Mouse (Mus musculus) spleen, postnatal 0 days (tissue): ENCODE results near the gene Pilra. TPM values are rescaled to one million over a fixed set of nuclear protein-coding genes. Genes with fewer than 3 reads are reported as not detected.

Experiments used
- polyA plus RNA-seq: library from polyadenylated mRNA; unstranded; fragments of >200 nt; fragmentation: Nextera tagmentation; extraction: Ambion mirVana; gene quantifications from 2 replicates; pipeline ENCODE4 v1.2.1, GENCODE M21; 2015

The Pilra gene
- 16.8 and 27.1 TPM in 2 replicates for polyA plus RNA-seq

DNA sequence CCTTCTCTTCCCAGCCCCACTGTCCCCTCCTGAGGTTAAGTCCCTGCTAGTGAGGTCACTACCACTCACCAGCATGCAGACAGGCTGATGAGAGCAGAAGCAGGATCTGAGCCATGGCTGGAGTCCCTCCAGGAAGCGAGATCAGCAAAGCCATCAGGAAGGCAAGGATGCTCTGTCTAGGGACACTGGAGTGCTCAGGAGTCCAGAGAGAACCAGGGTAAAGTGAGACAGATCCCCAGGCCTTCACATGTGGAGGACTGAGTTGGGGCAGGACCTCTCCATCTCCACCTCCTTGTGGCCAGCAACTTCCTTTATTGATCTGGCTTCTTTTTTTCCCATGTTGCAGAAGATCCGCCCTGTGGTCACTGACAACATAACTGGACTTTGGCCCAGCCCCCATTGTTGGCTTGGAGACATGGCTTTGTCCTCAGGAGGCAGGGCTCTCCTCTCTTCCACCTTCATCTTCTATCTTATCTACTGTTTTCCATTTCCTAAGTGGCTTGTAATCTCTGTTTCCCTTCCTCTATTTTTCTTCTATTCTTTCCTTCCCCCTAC, at the start of gene Pilra:
TSS of gene Pilra (minus strand) at position 316 of the 555 bp plus-strand sequence.

DNA sequence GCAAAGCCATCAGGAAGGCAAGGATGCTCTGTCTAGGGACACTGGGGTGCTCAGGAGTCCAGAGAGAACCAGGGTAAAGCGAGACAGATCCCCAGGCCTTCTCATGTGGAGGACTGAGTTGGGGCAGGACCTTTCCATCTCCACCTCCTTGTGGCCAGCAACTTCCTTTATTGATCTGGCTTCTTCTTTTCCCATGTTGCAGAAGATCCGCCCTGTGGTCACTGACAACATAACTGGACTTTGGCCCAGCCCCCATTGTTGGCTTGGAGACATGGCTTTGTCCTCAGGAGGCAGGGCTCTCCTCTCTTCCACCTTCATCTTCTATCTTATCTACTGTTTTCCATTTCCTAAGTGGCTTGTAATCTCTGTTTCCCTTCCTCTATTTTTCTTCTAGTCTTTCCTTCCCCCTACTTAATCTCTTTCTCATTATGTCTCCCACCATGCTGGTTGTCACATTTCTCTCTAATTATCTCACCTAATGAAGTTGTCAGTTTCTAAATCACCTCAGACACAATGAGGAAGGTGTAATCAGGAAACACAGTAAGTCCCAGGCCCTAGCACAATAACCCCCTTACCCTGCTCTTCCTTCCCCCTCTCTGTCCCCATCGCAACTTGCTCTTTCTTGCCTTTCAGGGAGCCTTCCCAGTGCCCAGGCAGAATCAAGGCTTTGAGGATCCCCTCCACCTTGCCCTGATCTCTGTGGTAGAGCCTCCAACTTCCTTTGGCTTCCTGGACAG, 35.7 kb upstream of the Pilra start, which contains the start of gene Pilrb2:
TSS of gene Pilrb2 (minus strand) at position 172 of the 737 bp plus-strand sequence.

DNA sequence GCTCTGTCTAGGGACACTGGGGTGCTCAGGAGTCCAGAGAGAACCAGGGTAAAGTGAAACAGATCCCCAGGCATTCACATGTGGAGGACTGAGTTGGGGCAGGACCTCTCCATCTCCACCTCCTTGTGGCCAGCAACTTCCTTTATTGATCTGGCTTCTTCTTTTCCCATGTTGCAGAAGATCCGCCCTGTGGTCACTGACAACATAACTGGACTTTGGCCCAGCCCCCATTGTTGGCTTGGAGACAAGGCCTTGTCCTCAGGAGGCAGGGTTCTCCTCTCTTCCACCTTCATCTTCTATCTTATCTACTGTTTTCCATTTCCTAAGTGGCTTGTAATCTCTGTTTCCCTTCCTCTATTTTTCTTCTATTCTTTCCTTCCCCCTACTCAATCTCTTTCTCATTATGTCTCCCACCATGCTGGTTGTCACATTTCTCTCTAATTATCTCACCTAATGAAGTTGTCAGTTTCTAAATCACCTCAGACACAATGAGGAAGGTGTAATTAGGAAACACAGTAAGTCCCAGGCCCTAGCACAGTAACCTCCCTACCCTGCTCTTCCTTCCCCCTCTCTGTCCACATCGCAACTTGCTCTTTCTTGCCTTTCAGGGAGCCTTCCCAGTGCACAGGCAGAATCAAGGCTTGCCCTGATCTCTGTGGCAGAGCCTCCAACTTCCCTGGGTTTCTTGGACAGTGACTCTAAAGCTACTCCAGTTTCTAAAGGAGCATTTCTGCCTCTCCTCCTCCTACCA, 22.1 kb upstream of the Pilra start, which contains the start of gene Pilrb1:
TSS of gene Pilrb1 (minus strand) at position 147 of the 751 bp plus-strand sequence.

GRCm38 (mm10) chr5:137787151-137787928, 48.7 kb downstream of the Pilra start, which contains the start of the genes Mepce and Zcwpw1:
Gene Mepce, minus strand, starts transcription at chr5:137787655.
Gene Zcwpw1, plus strand, starts transcription at chr5:137787798.

GRCm38 (mm10) chr5:137778635-137779034, 57.4 kb downstream of the Pilra start, which contains the start of gene Ppp1r35:
Gene Ppp1r35, plus strand, starts transcription at chr5:137778849.

Other genes with a start within 250 kb of the Pilra start
- gene Mospd3, start 235.2 kb downstream of the Pilra start, polyA plus RNA-seq = 55.8 TPM in 2 replicates
- 61.6 and 75.4 TPM in 2 replicates for gene Pcolce, start 222.5 kb downstream of the Pilra start, polyA plus RNA-seq
- 0.10 TPM in 1 of 2 replicates, not detected in the other for gene Fbxo24, start 207.3 kb downstream of the Pilra start, polyA plus RNA-seq
- 41.9 and 54.3 TPM in 2 replicates for gene Lrch4, start 207.2 kb downstream of the Pilra start, polyA plus RNA-seq
- 9.0 and 10.1 TPM in 2 replicates for gene Gm20605, start 207.1 kb downstream of the Pilra start, polyA plus RNA-seq
- 16.9 and 18.4 TPM in 2 replicates for gene Sap25, start 194.9 kb downstream of the Pilra start, polyA plus RNA-seq
- gene Irs3, start 190.6 kb downstream of the Pilra start, polyA plus RNA-seq = 0.05 and 0.12 TPM in 2 replicates
- 36.8 and 43.3 TPM in 2 replicates for gene Agfg2, start 151.6 kb downstream of the Pilra start, polyA plus RNA-seq
- gene Nyap1, start 94.7 kb downstream of the Pilra start, polyA plus RNA-seq = 0.24 and 0.30 TPM in 2 replicates
- gene Tsc22d4, start 90.6 kb downstream of the Pilra start, polyA plus RNA-seq = 114 and 132 TPM in 2 replicates
- gene Ppp1r35, start 57.4 kb downstream of the Pilra start, polyA plus RNA-seq = 28.5 and 28.7 TPM in 2 replicates
- gene Mepce, start 48.6 kb downstream of the Pilra start, polyA plus RNA-seq = 8.4 and 9.4 TPM in 2 replicates
- 5.6 and 7.4 TPM in 2 replicates for gene Zcwpw1, start 48.5 kb downstream of the Pilra start, polyA plus RNA-seq
- gene Pilrb1, start 21.8 kb upstream of the Pilra start, polyA plus RNA-seq = 17.8 and 27.4 TPM in 2 replicates
- 25.5 and 39.0 TPM in 2 replicates for gene Pilrb2, start 35.5 kb upstream of the Pilra start, polyA plus RNA-seq
- 0.18 and 0.27 TPM in 2 replicates for gene Cyp3a13, start 85.3 kb upstream of the Pilra start, polyA plus RNA-seq
- gene Gjc3, start 126.8 kb upstream of the Pilra start, polyA plus RNA-seq = 0.04 TPM in 1 of 2 replicates, not detected in the other
- 0.46 TPM in 1 of 2 replicates, not detected in the other for gene Azgp1, start 145.2 kb upstream of the Pilra start, polyA plus RNA-seq
- not detected in 2 replicates for gene Smok3a, start 185.0 kb upstream of the Pilra start, polyA plus RNA-seq
- not detected in 2 replicates for gene Smok3b, start 185.1 kb upstream of the Pilra start, polyA plus RNA-seq
- not detected in 2 replicates for gene Smok3c, start 216.9 kb upstream of the Pilra start, polyA plus RNA-seq
- gene Zkscan1, start 248.8 kb upstream of the Pilra start, polyA plus RNA-seq = 4.9 and 5.4 TPM in 2 replicates